Mouse (Mus musculus) forebrain, embryonic 16.5 days (tissue): Measurements from ENCODE around the gene 4930562C15Rik. TPM values are rescaled to one million over a fixed set of nuclear protein-coding genes. Genes with fewer than 3 reads are reported as not detected.

Source experiments
- ATAC-seq: fragments of 200-750 bp; cut with Nextera tagmentation; 2 replicates; pipeline ENCODE4 v1.8.0; 2017; ENCODE audit warnings: mild to moderate bottlenecking, moderate library complexity
- H3K27ac ChIP-seq: fragments of 300-500 bp; sonication (generic); 2 replicates; pipeline ENCODE4 v1.5.1; 2014; ENCODE audit warnings: low read length, control low read depth
- H3K27me3 ChIP-seq: fragments of 300-500 bp; sonication (generic); replicated peaks from 2 replicates; pipeline ENCODE4 v1.6.1; 2014; ENCODE audit warnings: low read length; ENCODE audit not compliant: control insufficient read depth, insufficient read depth
- H3K36me3 ChIP-seq: fragments of 300-500 bp; sonication (generic); 2 replicates; pipeline ENCODE4 v1.6.1; 2014; ENCODE audit not compliant: control insufficient read depth, insufficient read depth
- H3K4me1 ChIP-seq: fragments of 300-500 bp; sonication (generic); replicated peaks from 2 replicates; pipeline ENCODE4 v1.6.1; 2014; ENCODE audit warnings: low read length; ENCODE audit not compliant: control insufficient read depth, insufficient read depth
- H3K4me2 ChIP-seq: fragments of 300-500 bp; sonication (generic); 2 replicates; pipeline ENCODE4 v1.6.1; 2014; ENCODE audit warnings: mild to moderate bottlenecking, low read length, control low read depth
- H3K4me3 ChIP-seq: fragments of 300-500 bp; sonication (generic); replicated peaks from 2 replicates; pipeline ENCODE4 v1.5.1; 2014; ENCODE audit warnings: mild to moderate bottlenecking, low read length, control low read depth
- H3K9ac ChIP-seq: fragments of 300-500 bp; sonication (generic); replicated peaks from 2 replicates; pipeline ENCODE4 v1.6.1; 2014; ENCODE audit warnings: low read depth, low read length, control low read depth
- H3K9me3 ChIP-seq: fragments of 300-500 bp; sonication (generic); 2 replicates; pipeline ENCODE4 v1.6.1; 2016; ENCODE audit warnings: low read length; ENCODE audit not compliant: control insufficient read depth
- WGBS: fragments of 180-500 bp; shearing (Covaris S2); extraction: QIAGEN DNeasy Blood & Tissue Kit; methylation state at CpG from one replicate; pipeline ENCODE4 v1.1.7; 2014; 5-methylcytosine and 5-hydroxymethylcytosine counted together
- polyA plus RNA-seq: library from polyadenylated mRNA; unstranded; fragments of >200 nt; fragmentation: Nextera tagmentation; extraction: Ambion mirVana; gene quantifications from 2 replicates; pipeline ENCODE4 v1.2.1, GENCODE M21; 2015

Gene 4930562C15Rik
- polyA plus RNA-seq, 1 experiment from 2014 or later = 0.80 TPM

- WGBS = 89% methylated on average over 5 of the region's 5 CpGs
- no peak overlapping the region for H3K4me2 ChIP-seq
- no peaks in the 10 kb centered on the region for H3K27me3 ChIP-seq
- no peaks in the 10 kb centered on the region for H3K4me1 ChIP-seq
- H3K4me3 ChIP-seq = no peak overlapping the region
- ATAC-seq = no peak
- H3K36me3 ChIP-seq = no peaks in the 10 kb centered on the region
- no peak overlapping the region for H3K27ac ChIP-seq
- H3K9ac ChIP-seq = no peak overlapping the region
- no peaks in the 10 kb centered on the region for H3K9me3 ChIP-seq
Observed at GRCm38 (mm10) chr16:4827639-4828038, 7.6 kb upstream of the 4930562C15Rik start.

GRCm38 (mm10) chr16:4829271-4829900, 5.8 kb upstream of the 4930562C15Rik start:
- Histone ChIP-seq H3K36me3 (no peaks in the 10 kb centered on the region), H3K9me3 (no peaks in the 10 kb centered on the region)
- 82% methylated on average over 6 of the region's 6 CpGs for WGBS

DNA sequence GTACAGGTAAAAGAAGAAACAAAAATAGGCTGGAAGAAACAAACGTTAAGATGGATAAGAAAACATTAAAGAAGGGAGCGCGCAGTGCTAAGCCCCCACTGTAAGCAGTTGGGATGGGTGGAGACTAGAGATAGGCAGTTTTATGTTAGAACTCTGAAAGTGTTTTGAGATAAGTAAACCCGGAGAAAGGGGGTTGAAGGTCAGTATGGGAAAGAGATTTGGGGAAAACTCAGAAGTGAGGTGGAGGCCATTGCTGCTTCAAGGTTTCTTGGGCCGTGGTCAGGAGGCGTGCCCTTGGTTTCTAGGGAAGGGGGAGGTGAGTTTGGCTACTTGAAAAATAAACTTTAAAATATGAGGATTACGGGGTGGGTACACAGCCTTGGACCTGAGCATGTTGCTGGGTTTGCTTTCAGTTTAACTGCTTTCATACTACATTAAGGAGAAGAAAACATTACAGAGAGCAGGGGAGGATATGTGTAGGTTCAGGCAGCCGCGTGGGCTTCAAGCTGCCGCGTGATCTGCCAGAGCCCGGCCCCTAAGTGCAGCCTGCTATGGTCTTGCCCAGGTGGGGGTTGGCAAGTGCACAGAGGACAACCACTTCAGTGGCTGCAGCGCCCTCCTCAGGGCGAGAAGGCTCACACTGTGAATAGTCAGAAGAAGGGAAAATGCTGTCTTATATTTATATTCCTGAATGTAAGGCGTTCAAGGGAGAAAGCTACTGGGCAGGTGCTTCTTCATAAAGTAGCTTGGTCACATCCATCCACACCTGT, 3.4 kb upstream of the 4930562C15Rik start:
- no peaks in the 10 kb centered on the region for H3K4me1 ChIP-seq
- ATAC-seq = no peak
- no peaks in the 10 kb centered on the region for H3K27me3 ChIP-seq
- WGBS = 73% methylated on average over 15 of the region's 15 CpGs
- no peak overlapping the region for H3K9ac ChIP-seq
- no peaks in the 10 kb centered on the region for H3K36me3 ChIP-seq
- H3K4me3 ChIP-seq = no peak overlapping the region
- H3K27ac ChIP-seq = no peak overlapping the region
- H3K4me2 ChIP-seq = no peak overlapping the region
- no peaks in the 10 kb centered on the region for H3K9me3 ChIP-seq

More at GRCm38 (mm10) chr16:4829271-4829900, 5.8 kb upstream of the 4930562C15Rik start:
- Histone ChIP-seq H3K9ac (no peak overlapping the region), H3K4me1 (no peaks in the 10 kb centered on the region), H3K27ac (no peak overlapping the region), H3K27me3 (no peaks in the 10 kb centered on the region), H3K4me2 (no peak overlapping the region), H3K4me3 (no peak overlapping the region)
- no peak for ATAC-seq

- no peak overlapping the region for H3K4me3 ChIP-seq
- H3K27ac ChIP-seq = no peak overlapping the region
- H3K27me3 ChIP-seq = no peaks in the 10 kb centered on the region
- no peaks in the 10 kb centered on the region for H3K4me1 ChIP-seq
- no peak for ATAC-seq
- no peaks in the 10 kb centered on the region for H3K9me3 ChIP-seq
- H3K4me2 ChIP-seq = no peak overlapping the region
- no peak overlapping the region for H3K9ac ChIP-seq
- no peaks in the 10 kb centered on the region for H3K36me3 ChIP-seq
- WGBS = 83% methylated on average over 2 of the region's 2 CpGs
Observed at GRCm38 (mm10) chr16:4833858-4834257, 1.4 kb upstream of the 4930562C15Rik start.

- Histone ChIP-seq H3K4me3 (no peak overlapping the region), H3K9ac (no peak overlapping the region), H3K27ac (no peak overlapping the region), H3K27me3 (no peaks in the 10 kb centered on the region), H3K36me3 (no peaks in the 10 kb centered on the region), H3K4me2 (no peak overlapping the region), H3K4me1 (no peaks in the 10 kb centered on the region), H3K9me3 (no peaks in the 10 kb centered on the region)
- no peak for ATAC-seq
- 80% methylated on average over 3 of the region's 3 CpGs for WGBS
Observed at GRCm38 (mm10) chr16:4837631-4838030, 2.4 kb downstream of the 4930562C15Rik start.

- ATAC-seq = no peak
Observed at GRCm38 (mm10) chr16:4839552-4839951, 4.3 kb downstream of the 4930562C15Rik start.

GRCm38 (mm10) chr16:4840231-4840630, 5.0 kb downstream of the 4930562C15Rik start:
- H3K9me3 ChIP-seq = no peaks in the 10 kb centered on the region
- H3K27ac ChIP-seq = no peak overlapping the region
- H3K27me3 ChIP-seq = no peaks in the 10 kb centered on the region
- H3K4me1 ChIP-seq = no peaks in the 10 kb centered on the region
- no peak for ATAC-seq
- H3K4me3 ChIP-seq = no peak overlapping the region
- H3K36me3 ChIP-seq = no peaks in the 10 kb centered on the region
- 83% methylated on average over 8 of the region's 8 CpGs for WGBS
- no peak overlapping the region for H3K9ac ChIP-seq
- no peak overlapping the region for H3K4me2 ChIP-seq

More at GRCm38 (mm10) chr16:4839552-4839951, 4.3 kb downstream of the 4930562C15Rik start:
- Histone ChIP-seq H3K27ac (no peak overlapping the region), H3K27me3 (no peaks in the 10 kb centered on the region), H3K4me1 (no peaks in the 10 kb centered on the region), H3K36me3 (no peaks in the 10 kb centered on the region), H3K4me2 (no peak overlapping the region), H3K4me3 (no peak overlapping the region), H3K9me3 (no peaks in the 10 kb centered on the region), H3K9ac (no peak overlapping the region)
- WGBS = 74% methylated on average over 3 of the region's 3 CpGs

DNA sequence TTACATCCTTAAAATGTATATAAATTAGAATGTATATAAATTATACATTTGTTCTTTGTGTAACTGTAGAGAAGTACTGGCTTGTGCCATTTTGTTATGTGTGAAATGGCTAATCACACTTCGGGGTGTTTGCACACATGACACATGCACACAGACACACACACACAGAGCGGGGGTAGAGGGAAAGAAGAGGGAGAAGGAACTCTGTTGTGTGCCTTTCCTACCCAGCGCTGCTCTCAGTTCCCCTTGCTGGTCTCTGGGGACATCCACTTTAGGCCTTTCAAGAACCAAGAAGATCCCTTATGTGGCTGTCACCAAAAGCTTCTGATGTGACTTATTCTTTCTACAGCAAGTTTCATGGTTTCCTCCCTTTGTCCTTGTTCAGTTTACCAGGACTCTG, 11.8 kb downstream of the 4930562C15Rik start:
- no peaks in the 10 kb centered on the region for H3K9me3 ChIP-seq
- 92% methylated on average over 3 of the region's 3 CpGs for WGBS
- no peaks in the 10 kb centered on the region for H3K4me1 ChIP-seq
- H3K27ac ChIP-seq = no peak overlapping the region
- H3K27me3 ChIP-seq = no peaks in the 10 kb centered on the region
- no peaks in the 10 kb centered on the region for H3K36me3 ChIP-seq
- no peak for ATAC-seq
- H3K9ac ChIP-seq = no peak overlapping the region
- no peak overlapping the region for H3K4me2 ChIP-seq
- no peak overlapping the region for H3K4me3 ChIP-seq

GRCm38 (mm10) chr16:4848090-4848489, 12.9 kb downstream of the 4930562C15Rik start:
- H3K27me3 ChIP-seq = no peaks in the 10 kb centered on the region
- ATAC-seq = no peak

More at GRCm38 (mm10) chr16:4848090-4848489, 12.9 kb downstream of the 4930562C15Rik start:
- no peaks in the 10 kb centered on the region for H3K9me3 ChIP-seq
- H3K4me1 ChIP-seq = no peaks in the 10 kb centered on the region
- no peak overlapping the region for H3K9ac ChIP-seq
- H3K4me3 ChIP-seq = no peak overlapping the region
- H3K36me3 ChIP-seq = no peaks in the 10 kb centered on the region
- no peak overlapping the region for H3K27ac ChIP-seq
- WGBS = 89% methylated on average over 2 of the region's 2 CpGs
- no peak overlapping the region for H3K4me2 ChIP-seq
